Mouse (Mus musculus) effector memory CD4-positive, alpha-beta T cell, adult 5 months (primary cell): ENCODE results near the gene Mdm2. TPM values are rescaled to one million over a fixed set of nuclear protein-coding genes. Genes with fewer than 3 reads are reported as not detected.

Experiments
- polyA plus RNA-seq: library from polyadenylated mRNA; unstranded; fragments of 100-300 nt; shearing (Covaris generic); gene quantifications from one replicate; pipeline ENCODE4 v1.2.1, GENCODE M21; 2017

Gene Mdm2
- 110 TPM for polyA plus RNA-seq

GRCm38 (mm10) chr10:117710604-117711141 lies at the start of gene Mdm2:
Gene Mdm2, minus strand, starts transcription at chr10:117710758.

DNA sequence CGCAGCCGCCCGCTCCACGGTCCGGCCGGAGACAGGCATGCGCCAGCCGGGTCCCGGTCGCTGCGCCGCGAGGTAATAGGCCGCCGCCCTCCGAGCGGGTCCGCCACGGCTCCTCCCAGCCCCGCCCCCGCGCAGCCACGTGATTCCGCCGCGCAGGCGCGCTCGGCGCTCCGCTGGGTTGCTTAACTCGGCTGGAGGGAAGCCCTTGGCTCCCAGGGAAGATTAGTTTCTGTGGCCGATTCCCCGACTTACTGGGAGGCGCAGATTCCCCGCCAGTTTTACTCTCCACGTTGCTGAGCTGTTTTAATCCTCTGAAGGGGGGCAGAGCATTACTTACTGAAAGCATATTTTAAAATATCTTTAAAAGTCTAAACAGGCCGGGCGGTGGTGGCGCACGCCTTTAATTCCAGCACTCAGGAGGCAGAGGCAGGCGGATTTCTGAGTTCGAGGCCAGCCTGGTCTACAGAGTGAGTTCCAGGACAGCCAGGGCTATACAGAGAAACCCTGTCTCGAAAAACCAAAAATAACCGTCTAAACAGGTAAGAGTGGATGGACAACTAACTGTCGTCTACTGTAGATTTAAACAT lies 35.8 kb upstream of the Mdm2 start, which contains the start of gene Slc35e3:
Gene Slc35e3, minus strand, starts transcription at position 69 of the 587 bp plus-strand sequence.

Other genes starting within 250 kb of the Mdm2 start
- gene Cpm, start 81.3 kb downstream of the Mdm2 start, polyA plus RNA-seq, result 126 TPM
- gene Slc35e3, start 35.6 kb upstream of the Mdm2 start, polyA plus RNA-seq, result 3.8 TPM
- gene Nup107, start 81.9 kb upstream of the Mdm2 start, polyA plus RNA-seq, result 34.7 TPM
- 663 TPM for gene Rap1b, start 135.3 kb upstream of the Mdm2 start, polyA plus RNA-seq